Mouse (Mus musculus): Measurements from ENCODE around the gene Magi1. TPM values are rescaled to one million over a fixed set of nuclear protein-coding genes. Genes with fewer than 3 reads are reported as not detected.

The Magi1 gene
- total and polyA plus RNA-seq, 3 experiments, result not detected

DNA sequence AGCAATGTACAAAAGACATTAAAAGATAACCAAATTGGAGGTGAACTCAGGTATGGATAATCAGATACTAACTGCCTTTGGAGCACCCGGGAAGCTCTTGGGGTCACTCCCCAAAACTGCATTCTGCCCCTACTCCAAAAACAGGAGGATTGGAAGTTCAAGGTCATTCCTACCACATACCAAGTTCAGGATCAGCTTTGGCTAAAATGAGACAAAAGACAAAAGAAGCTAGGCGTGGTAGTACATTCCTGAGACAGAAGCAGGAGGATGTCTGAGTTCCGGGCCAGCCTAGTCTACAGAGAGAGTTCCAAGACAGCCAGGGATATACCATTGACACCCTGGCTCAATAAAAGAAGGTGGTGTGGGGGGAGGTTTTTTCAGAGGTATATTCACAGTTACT is 304.5 kb downstream of the Magi1 start:
- no peak for TF ChIP-seq RAD21 (IDR thresholded peaks at IDR 0.05; ENCODE audit: low read depth, low read length)
- TF ChIP-seq NRF1 (IDR thresholded peaks at IDR 0.05; ENCODE audit: insufficient read depth, low read depth, low read length, poor library complexity, severe bottlenecking), result no peak
- no peak overlapping the region for H3K9ac ChIP-seq (ENCODE audit: control insufficient read depth, low read depth, low read length, poor library complexity, severe bottlenecking)
- DNase-seq (ENCODE audit: low read depth, low spot score), result no peak
- H3K36me3 ChIP-seq (ENCODE audit: control insufficient read depth in 1 of 2, insufficient read depth in 2 of 2, low read length in 2 of 2), result no peaks in the 10 kb centered on the region
- no peaks in the 10 kb centered on the region for H3K9me3 ChIP-seq (replicated peaks; ENCODE audit: insufficient read depth, low read length)
- no peaks in the 10 kb centered on the region for H3K79me2 ChIP-seq (ENCODE audit: control insufficient read depth, insufficient read depth, low read length, poor library complexity)
- H3K27ac ChIP-seq (ENCODE audit: control insufficient read depth, low read depth, low read length), result no peak overlapping the region
- H3K27me3 ChIP-seq (ENCODE audit: control insufficient read depth in 1 of 2, insufficient read depth in 2 of 2, low read length in 2 of 2), result no peaks in the 10 kb centered on the region
- H3K4me3 ChIP-seq (ENCODE audit: control insufficient read depth in 1 of 2, insufficient read depth in 1 of 2, low read depth in 2 of 2, low read length in 2 of 2), result no peak overlapping the region
- H3K4me1 ChIP-seq (ENCODE audit: control insufficient read depth in 1 of 2, insufficient read depth in 2 of 2, low read length in 2 of 2), result no peaks in the 10 kb centered on the region

DNA sequence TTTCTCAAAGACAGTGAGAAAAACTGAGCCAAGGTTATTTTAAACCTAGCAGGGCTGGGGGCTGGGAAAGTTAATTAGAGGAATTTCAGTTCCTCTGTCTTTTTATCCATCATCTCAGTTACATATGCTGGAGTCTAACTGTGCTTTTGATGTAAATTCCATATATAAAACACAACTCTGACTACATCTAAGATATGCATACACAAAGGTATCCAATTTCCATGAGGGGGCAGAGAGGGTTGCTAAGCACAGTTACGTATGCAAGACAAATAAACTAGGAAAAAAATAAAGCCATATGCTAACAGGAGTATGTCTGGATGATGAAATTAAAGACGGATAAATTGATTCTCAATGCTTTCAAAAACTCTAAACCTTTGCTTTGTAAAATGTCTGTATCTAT is 315.0 kb downstream of the Magi1 start:
- TF ChIP-seq ETS1 (IDR thresholded peaks at IDR 0.05; ENCODE audit: low read depth, low read length), result no peak
- no peak for TF ChIP-seq MYB (IDR thresholded peaks at IDR 0.05; ENCODE audit: low read depth, low read length)
- TF ChIP-seq MEF2A (IDR thresholded peaks at IDR 0.05; ENCODE audit: extremely low read depth, insufficient replicate concordance, low read depth, low read length, poor library complexity, severe bottlenecking), result no peak
- TF ChIP-seq USF2 (IDR thresholded peaks at IDR 0.05; ENCODE audit: borderline replicate concordance in 1 of 2, insufficient read depth in 1 of 2, low read depth in 1 of 2, low read length in 2 of 2), result no peak
- TF ChIP-seq GATA1 (IDR thresholded peaks at IDR 0.05; ENCODE audit: low read depth, low read length), result no peak
- no peak for TF ChIP-seq ZC3H11A (IDR thresholded peaks at IDR 0.05; ENCODE audit: low read depth, low read length)
- TF ChIP-seq GABPA (IDR thresholded peaks at IDR 0.05; ENCODE audit: low read depth, low read length), result no peak
- TF ChIP-seq ZNF384 (IDR thresholded peaks at IDR 0.05; ENCODE audit: low read depth, low read length), result no peak
- no peak for TF ChIP-seq MYC (IDR thresholded peaks at IDR 0.05; ENCODE audit: low read depth, low read length)
- TF ChIP-seq EP300 (IDR thresholded peaks at IDR 0.05; ENCODE audit: low read depth in 1 of 2, low read length in 2 of 2), result no peak

DNA sequence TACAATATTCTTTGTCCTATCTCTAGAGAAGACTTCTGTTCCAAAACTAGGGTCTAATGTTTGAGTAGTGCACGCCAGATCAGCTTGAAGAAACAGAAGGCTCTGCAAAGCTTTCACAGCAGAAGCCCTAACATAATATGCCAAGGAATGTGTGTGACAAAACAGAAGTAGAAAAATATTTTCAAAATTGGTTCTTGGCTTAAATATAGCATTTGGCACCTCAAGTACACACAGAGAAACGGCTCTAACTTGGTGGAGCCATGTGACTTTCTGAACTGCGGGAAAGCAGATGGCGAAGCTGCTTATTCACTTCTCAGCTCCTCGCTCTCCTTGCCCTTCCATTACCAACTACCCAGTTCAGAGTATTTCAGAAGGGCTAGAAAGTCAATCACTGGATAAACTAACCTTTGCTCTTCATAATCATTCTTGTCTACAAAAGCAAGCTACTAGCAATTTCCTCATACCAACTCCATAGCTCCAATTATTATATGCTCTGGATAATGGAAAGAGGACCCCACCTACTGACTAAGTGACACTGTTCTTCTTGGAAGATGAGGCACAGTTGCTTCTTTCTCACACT is 320.9 kb downstream of the Magi1 start:
- Histone ChIP-seq H3K79me2 (ENCODE audit: control insufficient read depth, insufficient read depth, low read length, poor library complexity) (no peaks in the 10 kb centered on the region), H3K27me3 (ENCODE audit: control insufficient read depth in 1 of 2, insufficient read depth in 2 of 2, low read length in 2 of 2) (no peaks in the 10 kb centered on the region), H3K27ac (ENCODE audit: control insufficient read depth, low read depth, low read length) (no peak overlapping the region), H3K4me1 (ENCODE audit: control insufficient read depth in 1 of 2, insufficient read depth in 2 of 2, low read length in 2 of 2) (no peaks in the 10 kb centered on the region), H3K36me3 (ENCODE audit: control insufficient read depth in 1 of 2, insufficient read depth in 2 of 2, low read length in 2 of 2) (no peaks in the 10 kb centered on the region), H3K4me3 (ENCODE audit: control insufficient read depth in 1 of 2, insufficient read depth in 1 of 2, low read depth in 2 of 2, low read length in 2 of 2) (no peak overlapping the region), H3K9me3 (replicated peaks; ENCODE audit: insufficient read depth, low read length) (no peaks in the 10 kb centered on the region), H3K9ac (ENCODE audit: control insufficient read depth, low read depth, low read length, poor library complexity, severe bottlenecking) (no peak overlapping the region)
- DNase-seq (ENCODE audit: low read depth, low spot score), result no peak
- no peak for TF ChIP-seq RAD21 (IDR thresholded peaks at IDR 0.05; ENCODE audit: low read depth, low read length)
- no peak for TF ChIP-seq ZC3H11A (IDR thresholded peaks at IDR 0.05; ENCODE audit: low read depth, low read length)
- TF ChIP-seq HCFC1 (IDR thresholded peaks at IDR 0.05; ENCODE audit: low read depth, low read length), result no peak
- no peak for TF ChIP-seq GATA1 (IDR thresholded peaks at IDR 0.05; ENCODE audit: low read depth, low read length)
- no peak for TF ChIP-seq KAT2A (conservative IDR thresholded peaks at IDR 0.05; ENCODE audit: low read depth, low read length)
- no peak for TF ChIP-seq EP300 (IDR thresholded peaks at IDR 0.05; ENCODE audit: low read depth in 1 of 2, low read length in 2 of 2)
- no peak for TF ChIP-seq E2F4 (IDR thresholded peaks at IDR 0.05; ENCODE audit: borderline replicate concordance, low read depth, low read length)
- TF ChIP-seq MEF2A (IDR thresholded peaks at IDR 0.05; ENCODE audit: extremely low read depth, insufficient replicate concordance, low read depth, low read length, poor library complexity, severe bottlenecking), result no peak

More for the DNA sequence above, 315.0 kb downstream of the Magi1 start:
- Histone ChIP-seq H3K36me3 (ENCODE audit: control insufficient read depth in 1 of 2, insufficient read depth in 2 of 2, low read length in 2 of 2) (no peaks in the 10 kb centered on the region), H3K27ac (ENCODE audit: control insufficient read depth, low read depth, low read length) (no peak overlapping the region), H3K9ac (ENCODE audit: control insufficient read depth, low read depth, low read length, poor library complexity, severe bottlenecking) (no peak overlapping the region), H3K79me2 (ENCODE audit: control insufficient read depth, insufficient read depth, low read length, poor library complexity) (no peaks in the 10 kb centered on the region), H3K27me3 (ENCODE audit: control insufficient read depth in 1 of 2, insufficient read depth in 2 of 2, low read length in 2 of 2) (no peaks in the 10 kb centered on the region), H3K9me3 (replicated peaks; ENCODE audit: insufficient read depth, low read length) (no peaks in the 10 kb centered on the region), H3K4me3 (ENCODE audit: control insufficient read depth in 1 of 2, insufficient read depth in 1 of 2, low read depth in 2 of 2, low read length in 2 of 2) (no peak overlapping the region), H3K4me1 (ENCODE audit: control insufficient read depth in 1 of 2, insufficient read depth in 2 of 2, low read length in 2 of 2) (no peaks in the 10 kb centered on the region)
- DNase-seq (ENCODE audit: low read depth, low spot score), result no peak

Data from MEL (cell line).